Mouse (Mus musculus) spleen, adult 2 months (tissue): ENCODE results near the gene Trim11.

Experiments
- CTCF ChIP-seq: fragments of 200-500 bp; IDR thresholded peaks from 2 replicates; pipeline ENCODE4 v1.5.1; 2011; ENCODE audit warnings: mild to moderate bottlenecking, inconsistent platforms; ENCODE audit not compliant: insufficient read depth, insufficient read length, insufficient replicate concordance; ENCODE audit errors: extremely low read depth
- POLR2A ChIP-seq: fragments of 200-500 bp; IDR thresholded peaks from 2 replicates; pipeline ENCODE4 v1.6.1; 2011; ENCODE audit warnings: low read depth, low read length, inconsistent platforms

DNA sequence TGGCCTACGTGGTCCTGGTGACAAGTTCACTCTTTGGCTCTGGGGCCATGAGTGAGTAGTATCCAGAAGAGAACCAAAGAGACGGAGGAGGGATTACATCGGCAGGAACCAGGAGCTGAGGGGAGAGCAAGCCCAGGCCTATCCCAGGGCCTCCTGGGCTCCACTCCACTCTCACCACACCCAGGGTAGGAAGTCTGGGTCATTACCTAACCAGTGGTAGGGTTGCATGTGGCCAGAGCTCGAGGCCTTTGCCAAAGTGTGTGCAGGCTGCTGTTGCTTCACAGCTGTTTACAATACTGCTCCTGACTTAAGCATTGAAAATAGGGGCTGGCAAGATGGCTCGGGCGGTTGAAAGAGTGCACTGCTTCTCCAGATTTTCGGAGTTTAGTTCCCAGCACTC, 1.8 kb downstream of the Trim11 start:
- TF ChIP-seq CTCF, result no peak
- TF ChIP-seq POLR2A, result no peak
